Mouse (Mus musculus): ENCODE data around the gene Lamtor2. TPM values are rescaled to one million over a fixed set of nuclear protein-coding genes. Genes with fewer than 3 reads are reported as not detected.

Lamtor2 gene
- polyA plus RNA-seq, 1 experiment from 2014 or later, result 140 TPM

DNA sequence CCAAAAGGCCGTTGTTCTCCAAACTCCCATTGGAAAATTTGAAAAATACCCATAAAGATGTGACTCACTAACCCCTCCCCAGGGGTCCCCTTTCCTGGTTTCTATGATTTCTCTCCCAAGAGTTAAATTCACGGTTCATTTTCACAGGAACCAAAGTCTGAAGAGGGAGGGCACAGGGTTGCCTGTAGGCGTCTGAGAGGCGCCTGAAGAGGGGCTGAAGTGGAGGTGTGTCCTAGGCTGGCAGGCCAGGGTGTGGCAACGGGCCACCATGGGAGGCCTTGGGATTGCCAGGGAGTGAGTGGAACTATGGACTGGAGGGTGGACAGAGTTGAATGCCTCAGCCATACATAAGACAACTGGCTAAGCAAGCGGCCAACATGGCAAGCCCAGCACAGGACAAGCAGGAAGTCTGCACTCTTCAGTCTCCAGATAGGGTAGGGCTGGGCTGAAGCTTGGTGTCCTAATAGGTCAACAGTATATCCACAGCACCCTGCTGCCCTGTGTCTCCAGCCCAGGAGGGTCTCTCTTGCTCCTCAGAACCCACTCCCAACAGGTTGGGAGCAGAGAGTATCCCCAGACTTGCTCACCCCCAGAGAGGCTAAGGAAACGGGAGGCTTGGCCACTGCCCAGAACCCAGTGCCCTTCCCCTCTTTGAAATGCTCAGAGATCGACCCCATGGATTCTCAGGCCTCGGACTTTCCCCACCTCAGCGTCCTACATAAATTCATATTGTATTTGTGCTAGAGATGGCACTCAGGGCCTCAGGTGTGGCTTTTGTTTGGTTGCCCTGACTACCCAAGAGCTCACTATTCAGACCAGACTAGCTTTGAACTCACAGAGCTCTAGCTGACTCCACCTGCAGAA, 38.4 kb downstream of the Lamtor2 start:
- H3K9me3 ChIP-seq (replicated peaks), result no peaks in the 10 kb centered on the region
- H3K4me2 ChIP-seq (replicated peaks), result no peak overlapping the region
- no peak overlapping the region for H3K27ac ChIP-seq
- H3K9ac ChIP-seq, result no peak overlapping the region
- 77% methylated on average over 10 of the region's 10 CpGs for WGBS
- no peak overlapping the region for H3K4me3 ChIP-seq
- peaks cover 40% of the 10 kb centered on the region for H3K4me1 ChIP-seq
- H3K36me3 ChIP-seq, result no peaks in the 10 kb centered on the region
- no peak for ATAC-seq (ENCODE audit: low FRiP score)
- no peaks in the 10 kb centered on the region for H3K27me3 ChIP-seq

DNA sequence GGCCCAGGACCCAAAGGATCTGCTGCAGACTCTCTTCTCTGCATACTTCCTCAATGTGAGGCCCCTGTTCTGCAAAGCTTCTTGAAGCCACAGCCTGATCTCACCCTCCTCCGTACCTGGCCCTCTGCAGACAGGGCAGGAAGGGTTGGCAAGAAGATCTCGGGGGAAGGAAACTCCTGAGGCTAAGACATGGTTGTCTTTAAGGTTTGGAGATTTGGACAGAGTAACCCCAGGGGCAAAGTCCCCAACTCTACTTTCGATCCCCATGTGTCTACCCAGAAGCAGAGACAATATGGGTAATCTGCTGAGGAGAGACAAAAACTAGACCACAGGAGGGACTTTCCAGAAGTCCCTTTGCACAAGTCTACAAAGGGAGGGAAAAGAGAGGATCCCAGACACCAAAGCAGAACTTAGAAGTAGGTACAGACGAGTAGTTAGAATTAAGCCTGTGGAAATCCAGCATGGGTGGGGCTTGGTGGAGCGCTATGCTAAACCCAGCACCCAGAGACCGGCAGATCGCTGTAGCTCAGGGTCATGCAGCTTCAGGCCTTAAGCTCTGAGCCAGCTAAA, 39.2 kb downstream of the Lamtor2 start:
- Histone ChIP-seq H3K4me1 (peaks cover 44% of the 10 kb centered on the region), H3K27ac (no peak overlapping the region), H3K9me3 (replicated peaks) (no peaks in the 10 kb centered on the region), H3K4me3 (no peak overlapping the region), H3K9ac (no peak overlapping the region), H3K27me3 (no peaks in the 10 kb centered on the region), H3K4me2 (replicated peaks) (no peak overlapping the region), H3K36me3 (no peaks in the 10 kb centered on the region)
- ATAC-seq (ENCODE audit: low FRiP score), result no peak
- 80% methylated on average over 7 of the region's 7 CpGs for WGBS

DNA sequence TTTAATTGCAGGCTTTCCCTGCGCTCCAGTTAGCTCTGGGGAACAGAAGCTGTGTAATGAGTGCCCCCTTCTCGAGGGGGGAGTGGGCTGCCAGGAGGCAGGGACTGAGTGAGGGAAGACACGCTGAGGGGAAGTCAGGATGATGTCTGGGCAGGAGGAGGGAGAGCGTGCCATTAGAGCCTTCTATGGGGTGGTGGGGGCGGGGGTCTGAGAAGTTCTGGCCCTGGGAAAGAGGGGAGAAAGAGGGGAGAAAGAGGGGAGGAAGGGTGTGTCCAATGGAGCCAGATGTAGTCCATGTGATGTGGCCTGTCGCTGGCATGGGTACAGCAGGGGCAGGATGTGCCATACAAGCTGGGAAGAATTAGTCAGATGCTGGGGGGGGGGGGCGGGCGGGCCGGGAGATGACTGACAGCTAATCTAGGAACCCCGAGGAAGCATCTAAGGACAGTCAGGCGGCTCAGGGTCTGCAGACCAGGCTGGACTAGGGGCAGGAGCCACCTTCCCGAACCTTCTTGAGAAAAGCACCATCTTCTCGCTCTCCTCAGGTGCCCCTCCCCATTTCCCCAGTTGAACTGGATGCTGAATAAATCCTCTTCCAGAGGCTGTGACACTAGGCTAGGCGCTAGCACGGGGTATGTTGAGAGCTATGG, 39.9 kb downstream of the Lamtor2 start:
- Histone ChIP-seq H3K27me3 (no peaks in the 10 kb centered on the region), H3K36me3 (no peaks in the 10 kb centered on the region), H3K4me2 (replicated peaks) (no peak overlapping the region), H3K9me3 (replicated peaks) (no peaks in the 10 kb centered on the region), H3K4me1 (peaks cover 44% of the 10 kb centered on the region), H3K4me3 (no peak overlapping the region), H3K27ac (peak overlapping the region; percentile 53; the same call in 1 of the 2 replicates), H3K9ac (peak overlapping the region; percentile 35; the same call in 1 of the 2 replicates)
- WGBS, result 42% methylated on average over 14 of the region's 15 CpGs
- ATAC-seq (ENCODE audit: low FRiP score), result no peak

DNA sequence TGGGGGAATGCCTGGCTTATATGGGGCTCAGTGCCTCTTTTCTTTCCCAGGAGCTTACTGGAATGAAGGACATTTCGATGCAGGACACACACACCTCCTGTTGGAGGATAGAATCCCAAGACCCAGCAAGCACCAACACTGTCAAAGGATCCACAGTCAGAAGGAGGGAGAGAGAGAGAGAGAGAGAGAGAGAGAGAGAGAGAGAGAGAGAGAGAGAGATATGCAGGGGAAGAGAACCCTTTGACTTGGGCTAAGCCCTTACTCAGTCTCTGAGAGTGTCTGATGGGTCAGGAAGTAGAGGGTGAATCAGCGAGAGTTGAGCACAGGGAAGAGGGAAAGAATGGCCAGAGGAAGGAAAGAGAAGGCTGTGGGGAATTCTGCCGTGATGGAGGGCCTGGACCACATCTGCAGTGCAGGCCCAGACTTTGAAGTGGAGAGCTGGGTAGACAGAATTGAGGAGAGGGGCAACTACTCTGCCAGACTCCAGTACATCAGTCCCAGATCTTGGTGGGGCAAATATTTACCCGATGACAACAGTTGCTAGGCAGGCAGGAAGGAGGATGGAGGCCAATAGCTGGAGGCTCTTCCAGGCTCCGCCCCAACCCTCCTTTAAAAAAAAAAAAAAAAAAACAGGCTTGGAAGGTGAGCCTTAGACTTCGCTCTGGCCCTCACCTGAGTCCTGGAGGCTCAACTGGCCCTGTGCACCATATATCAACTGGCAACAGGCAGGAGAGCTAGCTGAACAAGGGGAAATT, 40.6 kb downstream of the Lamtor2 start:
- H3K9me3 ChIP-seq (replicated peaks), result no peaks in the 10 kb centered on the region
- H3K4me3 ChIP-seq, result no peak overlapping the region
- WGBS, result 35% methylated on average over 6 of the region's 6 CpGs
- H3K27me3 ChIP-seq, result no peaks in the 10 kb centered on the region
- H3K27ac ChIP-seq, result peak overlapping the region; percentile 53
- H3K4me2 ChIP-seq (replicated peaks), result no peak overlapping the region
- peaks cover 44% of the 10 kb centered on the region for H3K4me1 ChIP-seq
- no peak for ATAC-seq (ENCODE audit: low FRiP score)
- H3K36me3 ChIP-seq, result no peaks in the 10 kb centered on the region
- H3K9ac ChIP-seq, result 0 out of 2 replicates have a peak overlapping the region, but pooled peaks have one; percentile 35

DNA sequence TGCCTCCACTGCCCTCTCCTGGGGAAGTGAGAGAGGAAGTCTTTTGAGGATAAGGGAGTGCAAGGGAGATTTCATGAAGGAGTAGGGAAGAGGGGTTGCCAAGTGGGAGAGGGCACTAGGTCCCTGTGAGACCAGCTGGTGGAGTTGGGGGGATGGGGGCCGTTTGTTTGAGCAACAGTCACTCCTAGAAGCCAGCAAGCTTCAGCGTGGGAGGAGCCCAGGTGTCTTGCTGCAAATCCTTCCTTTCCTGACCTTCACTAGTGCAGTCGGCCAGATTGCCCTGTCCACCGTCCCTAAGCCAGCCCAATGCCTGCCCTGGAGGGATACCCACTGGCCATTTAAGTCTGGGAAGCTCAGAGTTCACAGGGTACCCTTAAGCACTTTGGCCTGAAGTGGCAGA, 41.3 kb downstream of the Lamtor2 start:
- H3K4me2 ChIP-seq (replicated peaks), result no peak overlapping the region
- no peaks in the 10 kb centered on the region for H3K27me3 ChIP-seq
- ATAC-seq (ENCODE audit: low FRiP score), result no peak
- no peak overlapping the region for H3K27ac ChIP-seq
- H3K9me3 ChIP-seq (replicated peaks), result no peaks in the 10 kb centered on the region
- H3K4me3 ChIP-seq, result no peak overlapping the region
- H3K9ac ChIP-seq, result no peak overlapping the region
- H3K36me3 ChIP-seq, result no peaks in the 10 kb centered on the region
- 62% methylated on average over 4 of the region's 4 CpGs for WGBS
- peaks cover 44% of the 10 kb centered on the region for H3K4me1 ChIP-seq

DNA sequence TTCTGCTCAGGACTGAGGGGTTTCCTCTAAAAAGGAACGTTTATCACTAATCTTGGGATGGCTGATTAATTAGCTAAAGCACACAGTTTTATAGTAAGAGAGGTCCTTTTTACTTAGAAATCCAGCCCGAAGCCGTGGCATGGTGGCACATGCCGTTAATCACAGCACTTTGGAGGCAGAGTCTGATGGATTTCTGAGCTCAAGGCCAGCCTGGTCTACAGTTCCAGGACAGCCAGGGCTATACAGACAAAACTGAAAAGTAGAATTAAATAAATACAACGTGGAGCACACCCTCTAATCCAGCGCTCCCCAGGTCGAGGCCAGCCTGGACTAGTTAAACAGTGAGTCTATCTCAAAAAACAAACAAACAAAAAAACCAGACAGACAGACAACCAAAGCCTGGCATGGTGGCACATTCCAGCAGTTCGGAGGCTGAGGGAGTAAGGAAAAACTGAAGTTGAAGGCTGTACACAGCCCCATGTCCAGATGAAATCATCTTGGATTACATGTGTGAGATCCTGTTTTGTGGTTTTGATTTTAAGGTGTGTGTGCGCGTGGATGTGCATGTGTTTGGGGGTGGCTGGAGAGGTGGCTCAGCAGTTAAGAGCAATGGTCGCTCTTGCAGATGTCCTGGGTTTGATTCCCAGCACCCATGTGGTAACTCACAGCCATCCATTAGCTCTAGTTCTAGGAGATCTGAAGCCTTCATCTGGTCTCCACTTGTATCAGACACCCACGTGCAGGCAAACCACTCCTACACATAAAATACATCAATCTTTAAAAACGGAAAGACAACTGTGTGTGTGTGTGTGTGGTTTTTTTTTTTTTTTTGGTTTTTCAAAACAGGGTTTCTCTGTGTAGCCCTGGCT, 42.2 kb downstream of the Lamtor2 start:
- WGBS, result 56% methylated on average over 13 of the region's 13 CpGs
- Histone ChIP-seq H3K27me3 (no peaks in the 10 kb centered on the region), H3K9me3 (replicated peaks) (no peaks in the 10 kb centered on the region), H3K4me1 (peaks cover 44% of the 10 kb centered on the region), H3K27ac (peak overlapping the region; percentile 91), H3K4me3 (peak overlapping the region; percentile 31), H3K4me2 (replicated peaks) (peak overlapping the region; percentile 56), H3K9ac (peak overlapping the region; percentile 59), H3K36me3 (no peaks in the 10 kb centered on the region)
- ATAC-seq (ENCODE audit: low FRiP score), result no peak

DNA sequence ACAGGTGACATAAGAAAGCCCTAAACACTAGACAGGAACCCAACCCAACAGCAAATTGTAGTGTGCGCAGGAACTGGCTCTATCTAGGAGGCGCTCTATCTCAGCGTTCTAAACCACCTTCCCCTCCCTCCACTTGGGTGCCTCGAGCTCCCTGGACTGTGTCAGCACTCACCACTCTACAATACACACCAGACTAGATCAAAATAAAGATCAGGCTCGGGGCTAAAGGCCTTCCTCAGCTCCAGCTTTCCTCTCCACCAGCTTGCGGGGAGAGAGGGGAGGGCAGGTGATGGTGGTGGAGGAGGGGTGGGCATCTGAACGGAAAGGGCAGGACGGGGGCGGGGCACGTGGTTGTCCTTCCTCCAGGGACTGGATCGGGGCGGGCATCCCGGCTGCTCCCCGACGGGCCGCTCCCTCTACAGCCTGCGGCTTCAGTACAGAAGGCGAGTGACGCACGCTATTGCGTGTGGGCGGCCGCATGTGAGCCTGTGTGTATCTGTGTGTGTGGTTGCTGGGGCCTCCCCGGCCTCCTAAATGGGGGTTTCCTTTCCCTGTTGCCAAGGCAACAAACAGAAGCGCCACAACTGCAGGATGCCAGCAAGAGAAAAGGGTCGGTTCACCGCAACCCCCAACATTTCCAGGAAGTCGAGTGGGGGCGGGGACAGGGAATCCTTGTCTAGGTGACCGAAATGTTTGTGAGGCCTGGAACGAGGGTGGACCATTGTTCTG, 43.0 kb downstream of the Lamtor2 start, which contains the start of gene Lmna:
Gene Lmna (minus strand): TSS at position 265 of the 729 bp plus-strand sequence.
- no peaks in the 10 kb centered on the region; the same call in 1 of the 2 replicates for H3K27me3 ChIP-seq
- H3K4me1 ChIP-seq, result peaks cover 48% of the 10 kb centered on the region
- H3K9me3 ChIP-seq (replicated peaks), result no peaks in the 10 kb centered on the region
- under 1% methylated on average over 31 of the region's 31 CpGs for WGBS
- H3K27ac ChIP-seq, result peak within 1 kb of the TSS; percentile 91
- H3K36me3 ChIP-seq, result no peaks in the 10 kb centered on the region
- peak; percentile 96 for ATAC-seq (ENCODE audit: low FRiP score)
- peak within 1 kb of the TSS; percentile 59 for H3K9ac ChIP-seq
- peak within 1 kb of the TSS; percentile 31 for H3K4me3 ChIP-seq
- peak within 1 kb of the TSS; percentile 56 for H3K4me2 ChIP-seq (replicated peaks)

DNA sequence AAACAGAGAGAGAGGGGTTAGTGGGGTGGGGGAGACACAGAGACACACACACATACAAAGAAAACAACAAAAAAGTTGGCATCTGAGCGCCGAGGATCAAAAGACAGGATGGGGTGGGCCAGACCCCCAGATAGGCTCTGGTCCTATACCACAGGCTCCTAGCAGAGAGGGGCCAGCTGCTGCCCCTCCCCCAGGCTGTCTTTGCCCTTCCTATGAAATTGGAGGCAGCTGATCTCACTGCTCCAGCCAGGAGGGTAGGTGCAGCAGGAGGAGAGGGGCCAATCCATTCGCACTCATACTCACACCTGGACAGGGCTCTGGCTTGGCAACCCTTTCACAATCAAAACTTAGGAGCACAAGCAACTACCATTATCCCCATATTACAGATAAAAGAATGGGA, 43.6 kb downstream of the Lamtor2 start:
- Histone ChIP-seq H3K9ac (peak overlapping the region; percentile 59), H3K4me3 (peak overlapping the region; percentile 31), H3K27ac (peak overlapping the region; percentile 91), H3K9me3 (replicated peaks) (no peaks in the 10 kb centered on the region), H3K27me3 (peaks cover 2% of the 10 kb centered on the region), H3K4me2 (replicated peaks) (peak overlapping the region; percentile 56), H3K4me1 (peaks cover 47% of the 10 kb centered on the region), H3K36me3 (no peaks in the 10 kb centered on the region)
- peak; percentile 33 for ATAC-seq (ENCODE audit: low FRiP score)
- WGBS, result 73% methylated on average over 3 of the region's 3 CpGs

DNA sequence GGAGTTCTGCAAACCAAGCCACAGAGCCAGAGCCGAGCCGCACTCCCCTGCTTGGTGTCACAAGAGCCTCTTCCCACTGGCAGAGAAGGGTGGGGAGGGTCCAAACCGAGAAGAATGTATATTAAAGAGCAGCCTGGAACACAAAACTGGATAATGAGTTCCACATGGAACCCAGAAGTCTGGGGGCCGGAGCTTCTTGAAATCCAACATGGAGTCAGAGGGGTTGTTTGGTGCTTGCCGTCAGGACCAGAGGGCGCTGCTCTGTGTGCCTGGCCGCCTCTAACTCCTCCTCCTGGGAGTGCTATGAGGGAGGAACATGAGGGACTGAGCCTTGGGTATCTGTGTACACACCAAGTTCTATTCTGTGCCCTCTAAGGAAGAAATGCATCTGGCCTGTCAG, 47.1 kb downstream of the Lamtor2 start:
- peaks cover 31% of the 10 kb centered on the region for H3K27me3 ChIP-seq
- H3K4me3 ChIP-seq, result no peak overlapping the region
- H3K9ac ChIP-seq, result no peak overlapping the region
- no peaks in the 10 kb centered on the region for H3K9me3 ChIP-seq (replicated peaks)
- H3K27ac ChIP-seq, result peak overlapping the region; percentile 2; the same call in 1 of the 2 replicates
- WGBS, result 48% methylated on average over 7 of the region's 7 CpGs
- no peak overlapping the region for H3K4me2 ChIP-seq (replicated peaks)
- no peaks in the 10 kb centered on the region for H3K36me3 ChIP-seq
- H3K4me1 ChIP-seq, result peaks cover 43% of the 10 kb centered on the region
- ATAC-seq (ENCODE audit: low FRiP score), result no peak

DNA sequence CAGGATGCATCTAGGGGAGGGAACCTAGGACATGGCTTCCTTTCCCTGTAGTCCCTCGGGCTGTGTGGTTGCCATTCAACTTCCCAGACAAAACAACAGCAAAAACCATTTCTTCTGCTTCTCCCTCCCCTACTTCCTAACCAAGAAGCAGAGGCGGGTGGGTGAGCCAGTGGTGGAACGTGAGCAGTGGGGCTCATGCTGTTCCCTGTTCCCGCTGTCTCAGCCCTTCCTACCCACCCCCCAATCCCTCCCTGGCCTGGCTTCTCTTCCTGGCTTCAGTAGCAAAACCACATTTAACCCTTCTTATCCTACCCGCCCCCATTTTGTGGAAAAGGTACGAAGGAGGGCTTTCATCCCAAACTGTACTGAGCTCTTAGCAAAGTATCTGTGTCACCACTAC, 47.8 kb downstream of the Lamtor2 start:
- Histone ChIP-seq H3K27me3 (peaks cover 35% of the 10 kb centered on the region), H3K27ac (no peak overlapping the region), H3K4me3 (no peak overlapping the region), H3K4me1 (peaks cover 37% of the 10 kb centered on the region), H3K4me2 (replicated peaks) (0 out of 2 replicates have a peak overlapping the region, but pooled peaks have one; percentile 4), H3K36me3 (no peaks in the 10 kb centered on the region), H3K9ac (no peak overlapping the region), H3K9me3 (replicated peaks) (no peaks in the 10 kb centered on the region)
- no peak for ATAC-seq (ENCODE audit: low FRiP score)
- 72% methylated on average over 6 of the region's 6 CpGs for WGBS

All from hindbrain, embryonic 12.5 days (tissue).